Mouse (Mus musculus) midbrain, embryonic 16.5 days (tissue): Measurements from ENCODE around the gene Defa33. TPM values are rescaled to one million over a fixed set of nuclear protein-coding genes. Genes with fewer than 3 reads are reported as not detected.
"Not testable (repeated sequence)": the region's sequence is repeated elsewhere in the genome, so short reads cannot be mapped to it uniquely, and the experiment has no call there.

ENCODE experiments used
- ATAC-seq: fragments of 200-750 bp; cut with Nextera tagmentation; 2 replicates; pipeline ENCODE4 v1.8.0; 2017; ENCODE audit warnings: moderate TSS enrichment
- H3K27ac ChIP-seq: fragments of 300-500 bp; sonication (generic); 2 replicates; pipeline ENCODE4 v1.5.1; 2014; ENCODE audit warnings: mild to moderate bottlenecking, low read length, mixed read lengths
- H3K27me3 ChIP-seq: fragments of 300-500 bp; sonication (generic); 2 replicates; pipeline ENCODE4 v1.6.1; 2014; ENCODE audit warnings: low read depth, low read length, mixed read lengths; ENCODE audit not compliant: control insufficient read depth, insufficient read depth
- H3K36me3 ChIP-seq: fragments of 300-500 bp; sonication (generic); 2 replicates; pipeline ENCODE4 v1.6.1; 2014; ENCODE audit warnings: mild to moderate bottlenecking, low read length, moderate library complexity, mixed read lengths; ENCODE audit not compliant: control insufficient read depth, insufficient read depth
- H3K4me1 ChIP-seq: fragments of 300-500 bp; sonication (generic); 2 replicates; pipeline ENCODE4 v1.6.1; 2014; ENCODE audit warnings: mild to moderate bottlenecking, low read length, mixed read lengths; ENCODE audit not compliant: control insufficient read depth, insufficient read depth
- H3K4me2 ChIP-seq: fragments of 300-500 bp; sonication (generic); 2 replicates; pipeline ENCODE4 v1.6.1; 2014; ENCODE audit warnings: mild to moderate bottlenecking, low read length, mixed read lengths
- H3K4me3 ChIP-seq: fragments of 300-500 bp; sonication (generic); 2 replicates; pipeline ENCODE4 v1.5.1; 2014; ENCODE audit warnings: low read depth, mild to moderate bottlenecking, low read length, moderate library complexity, mixed read lengths
- H3K9ac ChIP-seq: fragments of 300-500 bp; sonication (generic); 2 replicates; pipeline ENCODE4 v1.6.1; 2014; ENCODE audit warnings: low read depth, low read length, mixed read lengths
- H3K9me3 ChIP-seq: fragments of 300-500 bp; sonication (generic); replicated peaks from 2 replicates; pipeline ENCODE4 v1.6.1; 2014; ENCODE audit warnings: mild to moderate bottlenecking, low read length, mixed read lengths; ENCODE audit not compliant: control insufficient read depth, poor library complexity, severe bottlenecking
- WGBS: fragments of 180-500 bp; shearing (Covaris S2); extraction: QIAGEN DNeasy Blood & Tissue Kit; methylation state at CpG from one replicate; pipeline ENCODE4 v1.1.7; 2014; 5-methylcytosine and 5-hydroxymethylcytosine counted together
- polyA plus RNA-seq: library from polyadenylated mRNA; unstranded; fragments of >200 nt; fragmentation: Nextera tagmentation; extraction: Ambion mirVana; gene quantifications from 2 replicates; pipeline ENCODE4 v1.2.1, GENCODE M21; 2015

Gene Defa33
- polyA plus RNA-seq, result not detected in 2 replicates

- H3K9ac ChIP-seq, H3K9me3 ChIP-seq, H3K36me3 ChIP-seq, H3K4me1 ChIP-seq, ATAC-seq, H3K4me2 ChIP-seq, H3K27ac ChIP-seq, H3K4me3 ChIP-seq, H3K27me3 ChIP-seq: not testable (repeated sequence)
- WGBS, result no CpG with 5 or more reads among the region's 2 CpGs
Observed at GRCm38 (mm10) chr8:21391511-21391910, at the start of gene Defa33. TSS of gene Defa33 (plus strand) at chr8:21391811.

- ATAC-seq, H3K9me3 ChIP-seq, H3K27ac ChIP-seq, H3K36me3 ChIP-seq, H3K4me2 ChIP-seq, H3K4me3 ChIP-seq, H3K4me1 ChIP-seq, H3K9ac ChIP-seq, H3K27me3 ChIP-seq: not testable (repeated sequence)
- no CpG with 5 or more reads among the region's 2 CpGs for WGBS
Observed at GRCm38 (mm10) chr8:21378215-21378614, 13.4 kb upstream of the Defa33 start, which contains the start of gene Defa2. TSS of gene Defa2 (plus strand) at chr8:21378515.

- not testable (repeated sequence) for ATAC-seq, H3K4me1 ChIP-seq, H3K4me2 ChIP-seq, H3K9me3 ChIP-seq, H3K27ac ChIP-seq, H3K36me3 ChIP-seq, H3K4me3 ChIP-seq, H3K9ac ChIP-seq, H3K27me3 ChIP-seq
- WGBS, result no CpG with 5 or more reads among the region's 1 CpGs
Observed at GRCm38 (mm10) chr8:21427111-21427510, 35.5 kb downstream of the Defa33 start, which contains the start of gene Defa36. TSS of gene Defa36 (plus strand) at chr8:21427411.

Other genes with a start within 250 kb of the Defa33 start
- gene Defa22, start 229.5 kb upstream of the Defa33 start, polyA plus RNA-seq, result not detected in 2 replicates
- not detected in 2 replicates for gene Defa31, start 200.2 kb upstream of the Defa33 start, polyA plus RNA-seq
- not detected in 2 replicates for gene Gm15293, start 190.2 kb upstream of the Defa33 start, polyA plus RNA-seq
- gene Gm15292, start 142.1 kb upstream of the Defa33 start, polyA plus RNA-seq, result not detected in 2 replicates
- gene Defa27, start 76.3 kb upstream of the Defa33 start, polyA plus RNA-seq, result not detected in 2 replicates
- gene Defa29, start 64.8 kb upstream of the Defa33 start, polyA plus RNA-seq, result not detected in 2 replicates
- not detected in 2 replicates for gene Defa2, start 13.3 kb upstream of the Defa33 start, polyA plus RNA-seq
- not detected in 2 replicates for gene Defa36, start 35.6 kb downstream of the Defa33 start, polyA plus RNA-seq
- gene Gm7849, start 64.7 kb downstream of the Defa33 start, polyA plus RNA-seq, result not detected in 2 replicates
- not detected in 2 replicates for gene Defa20, start 117.4 kb downstream of the Defa33 start, polyA plus RNA-seq
- not detected in 2 replicates for gene Defa32, start 137.2 kb downstream of the Defa33 start, polyA plus RNA-seq
- not detected in 2 replicates for gene Defa37, start 173.6 kb downstream of the Defa33 start, polyA plus RNA-seq
- not detected in 2 replicates for gene Defa28, start 191.2 kb downstream of the Defa33 start, polyA plus RNA-seq
- gene Gm7861, start 202.7 kb downstream of the Defa33 start, polyA plus RNA-seq, result not detected in 2 replicates
- not detected in 2 replicates for gene Defa26, start 226.4 kb downstream of the Defa33 start, polyA plus RNA-seq